Mouse (Mus musculus) MEL (cell line): ENCODE measurements around the gene Arrdc1.
A peak's percentile ranks its signal among the peaks of the same experiment; 100 is the strongest.

Source experiments
- CHD1 ChIP-seq: IDR thresholded peaks from 2 replicates; pipeline ENCODE4 v1.6.1; 2012; ENCODE audit warnings: low read depth, mild to moderate bottlenecking, inconsistent platforms, low read length, improper control_type of control experiment
- CTCF ChIP-seq, 3 experiments: IDR thresholded peaks in 2 of 3; conservative IDR thresholded peaks in 1 of 3; 2 replicates each; pipeline ENCODE4 v1.5.1; 2011 to 2012; ENCODE audit warnings: low read length in 3 of 3, low read depth in 2 of 3, mild to moderate bottlenecking in 2 of 3, improper control_type of control experiment in 1 of 3, inconsistent platforms in 1 of 3, mixed read lengths in 1 of 3, moderate library complexity in 1 of 3; ENCODE audit not compliant: control insufficient read depth in 1 of 3, insufficient read depth in 1 of 3, poor library complexity in 1 of 3, severe bottlenecking in 1 of 3
- MAFK ChIP-seq: IDR thresholded peaks from 2 replicates; pipeline ENCODE4 v1.6.1; 2011; ENCODE audit warnings: low read depth, mild to moderate bottlenecking, low read length, improper control_type of control experiment, borderline replicate concordance
- MYC ChIP-seq: IDR thresholded peaks from 2 replicates; pipeline ENCODE4 v1.6.1; 2011; ENCODE audit warnings: low read depth, mild to moderate bottlenecking, low read length, improper control_type of control experiment, moderate library complexity
- POLR2A ChIP-seq, 2 experiments: IDR thresholded peaks; 2 replicates each; pipeline ENCODE4 v1.6.1; 2011 to 2012; ENCODE audit warnings: low read length in 2 of 2, mild to moderate bottlenecking in 2 of 2, control low read depth in 1 of 2, improper control_type of control experiment in 1 of 2, low read depth in 1 of 2, moderate library complexity in 1 of 2; ENCODE audit not compliant: control insufficient read depth in 1 of 2, insufficient read depth in 1 of 2, poor library complexity in 1 of 2
- SIN3A ChIP-seq: IDR thresholded peaks from 2 replicates; pipeline ENCODE4 v1.6.1; 2012; ENCODE audit warnings: low read length, improper control_type of control experiment, inconsistent platforms
- ZC3H11A ChIP-seq: IDR thresholded peaks from 2 replicates; pipeline ENCODE4 v1.6.1; 2012; ENCODE audit warnings: low read depth, mild to moderate bottlenecking, inconsistent platforms, low read length, improper control_type of control experiment

DNA sequence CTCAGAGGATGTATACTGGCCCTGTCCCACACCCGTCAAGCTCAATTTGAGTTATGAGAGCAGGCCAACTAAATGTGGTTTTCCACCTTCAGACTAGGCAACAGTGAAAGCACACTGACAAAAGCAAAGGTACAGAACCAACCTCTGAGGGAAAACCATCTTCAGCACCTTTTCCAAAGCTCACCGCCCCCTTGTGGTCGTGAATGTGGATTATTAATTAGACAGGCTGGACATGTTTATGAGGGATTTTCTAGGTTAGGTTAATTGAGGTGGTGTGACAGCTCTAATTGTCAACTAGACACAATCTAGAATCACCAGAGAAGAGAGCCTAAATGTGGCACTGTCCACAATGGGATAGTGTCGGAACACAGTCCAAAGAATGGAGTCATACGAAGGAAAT is 46.2 kb downstream of the Arrdc1 start:
- TF ChIP-seq CTCF (IDR thresholded peaks at IDR 0.05 in 2 of 3, conservative IDR thresholded peaks at IDR 0.05 in 1 of 3; ENCODE audit: control insufficient read depth in 1 of 3, insufficient read depth in 1 of 3, low read depth in 2 of 3, low read length in 3 of 3, poor library complexity in 1 of 3, severe bottlenecking in 1 of 3) (peak; percentile 37 to 63 (median 52); a peak in 5 of 6 replicates), POLR2A (IDR thresholded peaks at IDR 0.05; ENCODE audit: control insufficient read depth in 1 of 2, insufficient read depth in 1 of 2, low read depth in 1 of 2, low read length in 2 of 2, poor library complexity in 1 of 2) (no peak), MAFK (no peak), CHD1 (no peak), ZC3H11A (no peak), SIN3A (no peak), MYC (no peak)
